Mouse (Mus musculus): ENCODE data around the gene Slc35f4.
"Not testable (repeated sequence)": the region's sequence is repeated elsewhere in the genome, so short reads cannot be mapped to it uniquely, and the experiment has no call there.

DNA sequence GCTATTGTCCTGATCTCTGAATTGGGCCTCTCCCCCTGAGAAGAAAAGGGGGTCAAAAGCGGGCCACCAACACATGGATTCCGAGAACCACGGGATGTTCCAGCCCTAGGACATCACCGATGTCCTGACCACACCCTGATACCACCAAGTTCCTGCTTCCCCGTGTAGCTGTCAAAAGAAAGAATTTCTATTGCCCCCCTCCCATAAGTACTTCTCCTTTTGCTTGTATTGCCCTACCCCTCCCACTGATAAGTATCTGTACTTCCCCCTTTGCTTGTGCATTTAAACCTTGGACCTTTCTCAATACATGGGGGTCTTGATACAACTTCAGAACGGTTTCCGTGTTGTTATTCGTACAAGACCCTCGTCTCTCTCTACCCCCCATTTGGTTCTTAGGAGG is 247.4 kb downstream of the Slc35f4 start:
- TF ChIP-seq CTCF, EP300 (IDR thresholded peaks at IDR 0.05): not testable (repeated sequence)

Data from lung, postnatal 0 days (tissue).